Mouse (Mus musculus): ENCODE results near the gene Aifm3.

The Aifm3 gene

GRCm38 (mm10) chr16:17489469-17490111 is at the start of gene Aifm3:
Gene Aifm3, plus strand, starts transcription at chr16:17489611.
- DNase-seq (ENCODE audit: low read depth, low spot score), result no peak

GRCm38 (mm10) chr16:17451541-17452372 is 37.7 kb upstream of the Aifm3 start, which contains the start of gene Crkl:
Gene Crkl, plus strand, starts transcription at chr16:17451987.
- DNase-seq (ENCODE audit: low read depth, low spot score), result peak; percentile 99

- DNase-seq (ENCODE audit: low read depth, low spot score), result peak; percentile 54
Measured at GRCm38 (mm10) chr16:17452373-17452715, 37.1 kb upstream of the Aifm3 start.

- DNase-seq (ENCODE audit: low read depth, low spot score), result peak; percentile 32
Measured at GRCm38 (mm10) chr16:17456901-17457300, 32.5 kb upstream of the Aifm3 start.

- DNase-seq (ENCODE audit: low read depth, low spot score), result peak; percentile 50
Measured at GRCm38 (mm10) chr16:17460254-17460653, 29.2 kb upstream of the Aifm3 start.

- DNase-seq (ENCODE audit: low read depth, low spot score), result no peak
Measured at GRCm38 (mm10) chr16:17461596-17461995, 27.8 kb upstream of the Aifm3 start.

GRCm38 (mm10) chr16:17463184-17463583 is 26.2 kb upstream of the Aifm3 start:
- no peak for DNase-seq (ENCODE audit: low read depth, low spot score)

GRCm38 (mm10) chr16:17466875-17467663 is 22.3 kb upstream of the Aifm3 start:
- no peak for DNase-seq (ENCODE audit: low read depth, low spot score)

- no peak for DNase-seq (ENCODE audit: low read depth, low spot score)
Measured at GRCm38 (mm10) chr16:17472498-17472897, 16.9 kb upstream of the Aifm3 start.

- DNase-seq (ENCODE audit: low read depth, low spot score), result peak; percentile 53
Measured at GRCm38 (mm10) chr16:17474091-17474490, 15.3 kb upstream of the Aifm3 start.

- no peak for DNase-seq (ENCODE audit: low read depth, low spot score)
Measured at GRCm38 (mm10) chr16:17474761-17475160, 14.7 kb upstream of the Aifm3 start.

GRCm38 (mm10) chr16:17475326-17475725 is 14.1 kb upstream of the Aifm3 start:
- DNase-seq (ENCODE audit: low read depth, low spot score), result no peak

GRCm38 (mm10) chr16:17478331-17478943 is 11.0 kb upstream of the Aifm3 start:
- DNase-seq (ENCODE audit: low read depth, low spot score), result no peak

- no peak for DNase-seq (ENCODE audit: low read depth, low spot score)
Measured at GRCm38 (mm10) chr16:17481465-17481864, 7.9 kb upstream of the Aifm3 start.

GRCm38 (mm10) chr16:17486505-17486904 is 2.9 kb upstream of the Aifm3 start:
- no peak for DNase-seq (ENCODE audit: low read depth, low spot score)

- peak; percentile 38 for DNase-seq (ENCODE audit: low read depth, low spot score)
Measured at GRCm38 (mm10) chr16:17488478-17489468, 638 bp upstream of the Aifm3 start.

GRCm38 (mm10) chr16:17491154-17491553 is 1.7 kb downstream of the Aifm3 start:
- no peak for DNase-seq (ENCODE audit: low read depth, low spot score)

- no peak for DNase-seq (ENCODE audit: low read depth, low spot score)
Measured at GRCm38 (mm10) chr16:17491896-17492561, 2.6 kb downstream of the Aifm3 start.

- DNase-seq (ENCODE audit: low read depth, low spot score), result peak; percentile 41
Measured at GRCm38 (mm10) chr16:17496499-17497305, 7.3 kb downstream of the Aifm3 start.

Measured in 3T3-L1 (cell line).